Mouse (Mus musculus): ENCODE measurements around the gene Map2. TPM values are rescaled to one million over a fixed set of nuclear protein-coding genes. Genes with fewer than 3 reads are reported as not detected.

The Map2 gene
- 33.1 TPM for polyA plus RNA-seq (2014; fragmentation: Illumina TruSeq; extraction: RNeasy Lipid Tissue Mini Kit (QIAGEN cat#74804))

DNA sequence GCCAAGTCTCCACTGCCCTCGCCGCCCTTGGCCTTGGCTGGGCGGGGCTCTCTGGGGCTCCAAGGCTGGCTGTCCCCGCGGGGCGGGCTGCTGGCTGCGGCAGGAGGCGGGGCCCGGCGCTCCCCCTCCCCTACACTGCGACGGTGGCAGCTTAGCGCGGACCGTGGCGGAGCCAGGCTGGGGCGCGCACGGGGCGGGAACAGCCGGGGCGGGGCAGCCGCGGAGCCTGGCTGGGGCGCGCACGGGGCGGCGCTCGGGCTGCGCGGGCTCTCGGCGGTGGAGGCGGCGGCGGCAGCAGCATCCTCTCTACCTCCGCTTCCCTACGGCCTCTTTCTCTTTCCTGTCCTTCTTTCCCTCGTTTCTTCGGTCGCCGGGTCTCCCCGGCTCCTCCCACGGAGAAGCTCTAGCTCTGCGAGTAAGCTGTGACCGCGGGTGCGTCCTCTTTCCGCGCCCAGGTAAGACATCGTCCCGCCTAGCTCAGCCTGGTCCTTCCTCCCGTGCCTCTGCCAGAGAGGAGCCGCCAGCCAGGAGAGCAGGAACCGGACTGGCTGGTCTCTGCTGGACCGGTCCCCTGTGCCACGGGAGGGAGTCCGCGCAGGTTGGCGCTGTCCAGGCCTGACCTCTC, at the start of gene Map2:
TSS of gene Map2 (plus strand) at position 233 of the 625 bp plus-strand sequence.

DNA sequence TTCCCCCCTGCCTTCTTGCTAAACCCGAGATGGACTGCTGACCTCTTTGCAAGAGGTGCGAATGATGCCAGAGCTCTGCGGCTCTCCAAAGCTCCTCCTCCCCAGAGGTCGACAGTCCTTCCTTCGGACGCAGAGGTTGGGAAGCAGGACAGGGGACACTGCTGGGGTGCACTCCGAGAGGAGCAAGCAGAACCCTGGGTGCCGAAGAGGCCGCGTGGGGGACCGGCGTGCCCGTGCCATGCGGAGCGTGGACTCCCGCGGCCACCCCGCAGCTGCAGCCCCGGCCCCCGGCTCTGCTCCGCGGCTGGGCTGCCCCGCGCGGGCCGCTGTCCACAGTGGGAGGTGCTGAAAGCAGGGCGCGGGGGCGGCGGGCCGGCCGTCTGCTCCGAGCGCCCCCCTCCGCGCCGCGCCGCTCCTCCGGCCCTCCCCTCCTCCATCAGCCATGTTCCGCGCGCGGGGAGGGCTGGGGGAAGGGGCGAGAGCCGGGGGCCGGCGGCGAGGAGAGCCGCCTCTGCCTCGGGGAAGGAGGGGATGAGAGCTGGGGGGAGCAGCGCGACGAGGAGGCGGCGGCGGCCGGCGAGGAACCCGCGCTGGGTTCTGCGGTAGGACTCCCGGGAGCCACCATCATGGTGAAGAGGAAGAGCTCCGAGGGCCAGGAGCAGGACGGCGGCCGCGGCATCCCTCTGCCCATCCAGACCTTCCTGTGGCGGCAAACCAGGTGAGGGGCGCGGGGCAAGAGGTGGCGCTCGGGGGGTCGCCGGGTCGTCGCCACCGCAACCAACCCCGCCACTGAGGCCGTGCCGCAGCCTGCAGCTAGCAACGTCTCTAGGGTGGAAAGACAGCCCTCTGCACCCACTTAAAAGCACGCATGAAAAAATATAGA, 293.0 kb downstream of the Map2 start, which contains the start of gene Unc80:
TSS of gene Unc80 (plus strand) at position 547 of the 883 bp plus-strand sequence.

Other genes with a start within 250 kb of the Map2 start
- gene Crygf, start 248.8 kb upstream of the Map2 start, polyA plus RNA-seq (2014; fragmentation: Illumina TruSeq; extraction: RNeasy Lipid Tissue Mini Kit (QIAGEN cat#74804)) = not detected